Mouse (Mus musculus): Measurements from ENCODE around the gene Rad51c.
"Not testable (repeated sequence)": the region's sequence is repeated elsewhere in the genome, so short reads cannot be mapped to it uniquely, and the experiment has no call there.

- not testable (repeated sequence) for TF ChIP-seq CTCF (IDR thresholded peaks at IDR 0.05; ENCODE audit: borderline replicate concordance, insufficient read depth, low read length); POLR2A (IDR thresholded peaks at IDR 0.05; ENCODE audit: low read depth, low read length)
Measured at GRCm38 (mm10) chr11:87449847-87450246, 45.1 kb upstream of the Rad51c start.
